Mouse (Mus musculus): ENCODE data around the gene Zfp207. TPM values are rescaled to one million over a fixed set of nuclear protein-coding genes. Genes with fewer than 3 reads are reported as not detected.
"Not testable (repeated sequence)": the region's sequence is repeated elsewhere in the genome, so short reads cannot be mapped to it uniquely, and the experiment has no call there.

Gene Zfp207
- polyA plus RNA-seq (2016; fragmentation: Nextera tagmentation; extraction: Ambion mirVana) = 287 and 289 TPM in 2 replicates

- peak within 1 kb of the TSS; percentile 84 for H3K4me2 ChIP-seq
- H3K9ac ChIP-seq (replicated peaks) = peak within 1 kb of the TSS; percentile 97
- under 1% methylated on average over 33 of the region's 33 CpGs for WGBS
- H3K9me3 ChIP-seq = no peaks in the 10 kb centered on the region
- H3K27me3 ChIP-seq = no peaks in the 10 kb centered on the region
- H3K4me1 ChIP-seq (replicated peaks) = peaks cover 24% of the 10 kb centered on the region
- ATAC-seq (ENCODE audit: insufficient number of reproducible peaks, insufficient read depth, low FRiP score, low TSS enrichment, low read depth) = peak; percentile 91
- H3K4me3 ChIP-seq (replicated peaks) = peak within 1 kb of the TSS; percentile 86
- H3K36me3 ChIP-seq = peaks cover 31% of the 10 kb centered on the region
- H3K27ac ChIP-seq = peak within 1 kb of the TSS; percentile 87
Observed at GRCm38 (mm10) chr11:80383019-80383625, at the start of gene Zfp207. Zfp207 (plus strand) TSS chr11:80383279.

- H3K27me3 ChIP-seq = peaks cover 24% of the 10 kb centered on the region
- H3K4me1 ChIP-seq (replicated peaks) = peaks cover 10% of the 10 kb centered on the region
- no peak overlapping the region for H3K4me3 ChIP-seq (replicated peaks)
- H3K9ac ChIP-seq (replicated peaks) = no peak overlapping the region
- H3K4me2 ChIP-seq = no peak overlapping the region
- no peak overlapping the region for H3K27ac ChIP-seq
- H3K9me3 ChIP-seq = no peaks in the 10 kb centered on the region
- no peaks in the 10 kb centered on the region for H3K36me3 ChIP-seq
- under 1% methylated on average over 7 of the region's 7 CpGs for WGBS
- ATAC-seq (ENCODE audit: insufficient number of reproducible peaks, insufficient read depth, low FRiP score, low TSS enrichment, low read depth) = no peak
Observed at GRCm38 (mm10) chr11:80335609-80336350, 47.3 kb upstream of the Zfp207 start.

GRCm38 (mm10) chr11:80336351-80336730 lies 46.7 kb upstream of the Zfp207 start:
- H3K4me1 ChIP-seq (replicated peaks) = peaks cover 10% of the 10 kb centered on the region
- H3K4me3 ChIP-seq (replicated peaks) = no peak overlapping the region
- no peaks in the 10 kb centered on the region for H3K36me3 ChIP-seq
- no peaks in the 10 kb centered on the region for H3K9me3 ChIP-seq
- H3K27ac ChIP-seq = no peak overlapping the region
- WGBS = 10% methylated on average over 6 of the region's 6 CpGs
- no peak for ATAC-seq (ENCODE audit: insufficient number of reproducible peaks, insufficient read depth, low FRiP score, low TSS enrichment, low read depth)
- no peak overlapping the region for H3K4me2 ChIP-seq
- H3K9ac ChIP-seq (replicated peaks) = no peak overlapping the region
- H3K27me3 ChIP-seq = peaks cover 24% of the 10 kb centered on the region

GRCm38 (mm10) chr11:80342482-80342881 lies 40.6 kb upstream of the Zfp207 start:
- peak; percentile 56; the same call in 1 of the 2 replicates for ATAC-seq (ENCODE audit: insufficient number of reproducible peaks, insufficient read depth, low FRiP score, low TSS enrichment, low read depth)
- no peaks in the 10 kb centered on the region for H3K36me3 ChIP-seq
- WGBS = 6% methylated on average over 2 of the region's 2 CpGs
- no peaks in the 10 kb centered on the region for H3K9me3 ChIP-seq
- peak overlapping the region; percentile 26; the same call in 1 of the 2 replicates for H3K27ac ChIP-seq
- H3K27me3 ChIP-seq = no peaks in the 10 kb centered on the region; the same call in 1 of the 2 replicates
- H3K9ac ChIP-seq (replicated peaks) = no peak overlapping the region
- H3K4me2 ChIP-seq = no peak overlapping the region
- H3K4me3 ChIP-seq (replicated peaks) = no peak overlapping the region
- H3K4me1 ChIP-seq (replicated peaks) = peaks cover 10% of the 10 kb centered on the region

GRCm38 (mm10) chr11:80351832-80352430 lies 31.1 kb upstream of the Zfp207 start:
- no peak overlapping the region for H3K4me2 ChIP-seq
- no peaks in the 10 kb centered on the region for H3K9me3 ChIP-seq
- no peak for ATAC-seq (ENCODE audit: insufficient number of reproducible peaks, insufficient read depth, low FRiP score, low TSS enrichment, low read depth)
- no peaks in the 10 kb centered on the region for H3K36me3 ChIP-seq
- H3K4me1 ChIP-seq (replicated peaks) = no peaks in the 10 kb centered on the region
- H3K27ac ChIP-seq = no peak overlapping the region
- 0 out of 2 replicates have a peak, but pooled peaks cover 4% of the 10 kb centered on the region for H3K27me3 ChIP-seq
- H3K9ac ChIP-seq (replicated peaks) = no peak overlapping the region
- no peak overlapping the region for H3K4me3 ChIP-seq (replicated peaks)
- WGBS = 73% methylated on average over 5 of the region's 5 CpGs

GRCm38 (mm10) chr11:80354832-80355231 lies 28.2 kb upstream of the Zfp207 start:
- Histone ChIP-seq H3K4me3 (replicated peaks) (no peak overlapping the region), H3K36me3 (peaks cover 7% of the 10 kb centered on the region; the same call in 1 of the 2 replicates), H3K4me1 (replicated peaks) (no peaks in the 10 kb centered on the region), H3K9me3 (no peaks in the 10 kb centered on the region), H3K27me3 (0 out of 2 replicates have a peak, but pooled peaks cover 4% of the 10 kb centered on the region), H3K4me2 (no peak overlapping the region), H3K9ac (replicated peaks) (no peak overlapping the region), H3K27ac (no peak overlapping the region)
- ATAC-seq (ENCODE audit: insufficient number of reproducible peaks, insufficient read depth, low FRiP score, low TSS enrichment, low read depth) = no peak
- 32% methylated on average over 4 of the region's 4 CpGs for WGBS

- WGBS = 83% methylated on average over 1 of the region's 1 CpGs
- ATAC-seq (ENCODE audit: insufficient number of reproducible peaks, insufficient read depth, low FRiP score, low TSS enrichment, low read depth) = no peak
- H3K4me2 ChIP-seq = no peak overlapping the region
- H3K36me3 ChIP-seq = peaks cover 76% of the 10 kb centered on the region
- H3K27ac ChIP-seq = no peak overlapping the region
- H3K9me3 ChIP-seq = no peaks in the 10 kb centered on the region
- no peaks in the 10 kb centered on the region for H3K4me1 ChIP-seq (replicated peaks)
- H3K27me3 ChIP-seq = no peaks in the 10 kb centered on the region
- H3K4me3 ChIP-seq (replicated peaks) = no peak overlapping the region
- H3K9ac ChIP-seq (replicated peaks) = no peak overlapping the region
Observed at GRCm38 (mm10) chr11:80368949-80369348, 14.1 kb upstream of the Zfp207 start.

GRCm38 (mm10) chr11:80376651-80377050 lies 6.4 kb upstream of the Zfp207 start:
- H3K27me3 ChIP-seq = no peaks in the 10 kb centered on the region
- no peaks in the 10 kb centered on the region for H3K4me1 ChIP-seq (replicated peaks)
- H3K27ac ChIP-seq = no peak overlapping the region
- H3K9ac ChIP-seq (replicated peaks) = no peak overlapping the region
- WGBS = 78% methylated on average over 4 of the region's 4 CpGs
- no peaks in the 10 kb centered on the region for H3K9me3 ChIP-seq
- ATAC-seq (ENCODE audit: insufficient number of reproducible peaks, insufficient read depth, low FRiP score, low TSS enrichment, low read depth) = no peak
- H3K36me3 ChIP-seq = peaks cover 35% of the 10 kb centered on the region
- no peak overlapping the region for H3K4me2 ChIP-seq
- no peak overlapping the region for H3K4me3 ChIP-seq (replicated peaks)

- no peaks in the 10 kb centered on the region for H3K9me3 ChIP-seq
- H3K9ac ChIP-seq (replicated peaks) = peak within 1 kb of the TSS; percentile 92
- peak within 1 kb of the TSS; percentile 84 for H3K4me3 ChIP-seq (replicated peaks)
- H3K27ac ChIP-seq = peak within 1 kb of the TSS; percentile 86
- peak within 1 kb of the TSS; percentile 81 for H3K4me2 ChIP-seq
- no peak for ATAC-seq (ENCODE audit: insufficient number of reproducible peaks, insufficient read depth, low FRiP score, low TSS enrichment, low read depth)
- no peaks in the 10 kb centered on the region; the same call in 1 of the 2 replicates for H3K4me1 ChIP-seq (replicated peaks)
- WGBS = 2% methylated on average over 43 of the region's 43 CpGs
- H3K27me3 ChIP-seq = no peaks in the 10 kb centered on the region
- H3K36me3 ChIP-seq = peaks cover 24% of the 10 kb centered on the region
Observed at GRCm38 (mm10) chr11:80377712-80378451, 5.2 kb upstream of the Zfp207 start, which contains the start of gene 5730455P16Rik. 5730455P16Rik (minus strand) TSS chr11:80378034.

- Histone ChIP-seq H3K4me3 (replicated peaks) (peak overlapping the region; percentile 84; the same call in 1 of the 2 replicates), H3K36me3 (peaks cover 18% of the 10 kb centered on the region), H3K4me2 (peak overlapping the region; percentile 81), H3K27ac (0 out of 2 replicates have a peak overlapping the region, but pooled peaks have one; percentile 86)
- H3K9ac ChIP-seq (replicated peaks); H3K9me3 ChIP-seq; H3K27me3 ChIP-seq; ATAC-seq (ENCODE audit: insufficient number of reproducible peaks, insufficient read depth, low FRiP score, low TSS enrichment, low read depth); H3K4me1 ChIP-seq (replicated peaks): not testable (repeated sequence)
- 65% methylated on average over 2 of the region's 2 CpGs for WGBS
Observed at GRCm38 (mm10) chr11:80378452-80379068, 4.5 kb upstream of the Zfp207 start.

Measured in limb, embryonic 12.5 days (tissue).